Mouse (Mus musculus): Measurements from ENCODE around the gene C1d. TPM values are rescaled to one million over a fixed set of nuclear protein-coding genes. Genes with fewer than 3 reads are reported as not detected.

C1d gene
- 160 and 164 TPM in 2 replicates for polyA plus RNA-seq (2015; fragmentation: Nextera tagmentation; extraction: Ambion mirVana)

DNA sequence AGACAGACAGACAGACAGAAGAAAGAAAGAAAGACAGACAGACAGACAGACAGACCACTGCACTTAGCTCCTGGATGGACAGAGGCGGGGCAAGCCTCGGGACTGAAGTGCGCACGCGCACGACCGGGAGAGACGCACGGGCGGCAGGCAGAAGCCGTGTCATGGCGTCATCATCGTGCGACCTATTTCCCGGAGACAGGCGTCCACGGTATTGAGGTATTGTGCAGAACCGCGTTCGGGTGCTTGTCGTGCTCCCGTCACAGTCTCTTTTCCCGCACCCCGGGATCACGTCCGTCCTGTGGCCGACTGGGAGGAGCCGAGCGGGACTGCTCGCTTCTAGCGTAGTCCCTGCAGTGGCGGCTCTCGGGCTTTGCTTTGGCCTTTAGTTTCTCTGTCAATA is at the start of gene C1d:
Gene C1d, plus strand, starts transcription at position 137 of the 400 bp plus-strand sequence.

DNA sequence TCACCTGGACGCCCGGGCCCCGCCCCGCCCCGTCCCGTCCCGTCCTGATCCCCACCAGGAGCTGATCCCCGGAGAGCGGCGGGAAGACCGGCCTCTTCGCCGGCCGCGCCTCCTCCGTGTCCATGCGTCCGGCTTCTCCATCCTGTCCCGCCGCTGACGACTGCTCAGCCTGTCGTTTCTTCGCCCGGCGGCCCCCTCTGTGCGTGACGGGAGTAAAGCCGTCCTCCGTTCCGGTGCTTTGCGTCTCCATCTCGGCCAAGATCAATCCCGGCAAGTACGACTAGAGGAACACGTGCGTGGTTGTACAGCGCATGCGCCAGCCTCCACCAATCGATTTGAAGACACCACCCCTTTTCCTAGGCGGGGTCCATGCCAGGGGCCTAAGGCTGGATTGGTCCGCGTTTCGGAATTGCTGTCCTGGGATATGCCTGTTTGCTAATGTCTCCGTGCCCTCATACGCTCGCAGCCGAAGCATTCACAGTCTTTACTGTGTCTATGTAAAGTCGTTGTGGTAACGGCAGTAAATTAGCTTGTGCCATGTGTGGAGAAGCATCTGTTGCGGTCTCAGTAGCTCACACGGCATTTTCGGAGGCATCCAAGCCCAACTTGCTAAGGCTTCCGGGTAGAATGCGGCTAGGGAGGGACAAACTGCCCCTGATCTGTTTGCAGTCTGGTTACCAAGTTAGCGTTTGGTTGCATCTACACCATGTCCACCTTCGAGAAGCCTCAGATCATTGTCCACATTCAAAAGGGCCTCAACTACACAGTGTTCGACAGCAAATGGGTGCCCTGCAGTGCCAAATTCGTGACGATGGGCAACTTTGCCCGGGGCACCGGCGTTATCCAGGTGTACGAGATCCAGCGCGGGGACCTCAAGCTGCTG is 45.9 kb upstream of the C1d start, which contains the start of gene Pno1:
Gene Pno1, minus strand, starts transcription at position 311 of the 883 bp plus-strand sequence.

Other genes starting within 250 kb of the C1d start
- 193 and 208 TPM in 2 replicates for gene Cnrip1, start 206.0 kb upstream of the C1d start, polyA plus RNA-seq (2015; fragmentation: Nextera tagmentation; extraction: Ambion mirVana)
- 3.9 and 4.5 TPM in 2 replicates for gene Plek, start 205.2 kb upstream of the C1d start, polyA plus RNA-seq (2015; fragmentation: Nextera tagmentation; extraction: Ambion mirVana)
- 303 and 329 TPM in 2 replicates for gene Ppp3r1, start 98.3 kb upstream of the C1d start, polyA plus RNA-seq (2015; fragmentation: Nextera tagmentation; extraction: Ambion mirVana)
- 11.6 and 13.3 TPM in 2 replicates for gene Wdr92, start 75.5 kb upstream of the C1d start, polyA plus RNA-seq (2015; fragmentation: Nextera tagmentation; extraction: Ambion mirVana)
- 59.6 and 65.9 TPM in 2 replicates for gene Pno1, start 46.0 kb upstream of the C1d start, polyA plus RNA-seq (2015; fragmentation: Nextera tagmentation; extraction: Ambion mirVana)